Mouse (Mus musculus) CH12.LX (cell line): ENCODE data around the gene Nrd1.

Experiments
- CTCF ChIP-seq, 2 experiments: IDR thresholded peaks in 1 of 2; conservative IDR thresholded peaks in 1 of 2; 2 replicates each; pipeline ENCODE4 v1.5.1; 2011 to 2012; ENCODE audit warnings: low read depth in 2 of 2, low read length in 2 of 2, improper control_type of control experiment in 1 of 2, inconsistent platforms in 1 of 2, mild to moderate bottlenecking in 1 of 2, moderate library complexity in 1 of 2
- JUN ChIP-seq: IDR thresholded peaks from 2 replicates; pipeline ENCODE4 v1.6.1; 2011; ENCODE audit warnings: low read depth, mild to moderate bottlenecking, low read length, improper control_type of control experiment, moderate library complexity; ENCODE audit not compliant: insufficient read depth
- MAZ ChIP-seq: IDR thresholded peaks from 2 replicates; pipeline ENCODE4 v1.6.1; 2012; ENCODE audit warnings: low read depth, mild to moderate bottlenecking, inconsistent platforms, low read length, improper control_type of control experiment, moderate library complexity
- POLR2A ChIP-seq: IDR thresholded peaks from 2 replicates; pipeline ENCODE4 v1.6.1; 2011; ENCODE audit warnings: low read depth, mild to moderate bottlenecking, improper control_type of control experiment, low read length

GRCm38 (mm10) chr4:109014091-109014490 is 13.6 kb downstream of the Nrd1 start:
- TF ChIP-seq CTCF (conservative IDR thresholded peaks at IDR 0.05 in 1 of 2, IDR thresholded peaks at IDR 0.05 in 1 of 2; ENCODE audit: low read depth in 2 of 2, low read length in 2 of 2) (no peak), POLR2A (no peak), MAZ (no peak), JUN (no peak)
